Mouse (Mus musculus) naive thymus-derived CD4-positive, alpha-beta T cell, adult 2 months (primary cell): ENCODE data around the gene Carmil1.

Experiments
- DNase-seq: peaks from one replicate; pipeline ENCODE4 v3.0.0-alpha.2; 2011; ENCODE audit warnings: low read depth

Carmil1 gene

GRCm38 (mm10) chr13:24211229-24211628 is 69.4 kb downstream of the Carmil1 start:
- DNase-seq: no peak

GRCm38 (mm10) chr13:24206097-24206496 is 74.5 kb downstream of the Carmil1 start:
- no peak for DNase-seq

GRCm38 (mm10) chr13:24202314-24202713 is 78.3 kb downstream of the Carmil1 start:
- no peak for DNase-seq

GRCm38 (mm10) chr13:24199861-24200543 is 80.6 kb downstream of the Carmil1 start:
- no peak for DNase-seq

GRCm38 (mm10) chr13:24198396-24198924 is 82.1 kb downstream of the Carmil1 start:
- no peak for DNase-seq

GRCm38 (mm10) chr13:24195371-24195770 is 85.2 kb downstream of the Carmil1 start:
- DNase-seq: no peak

- no peak for DNase-seq
Observed at GRCm38 (mm10) chr13:24194018-24194417, 86.6 kb downstream of the Carmil1 start.

GRCm38 (mm10) chr13:24190875-24191663 is 89.5 kb downstream of the Carmil1 start:
- DNase-seq: no peak

- DNase-seq: no peak
Observed at GRCm38 (mm10) chr13:24187026-24187425, 93.6 kb downstream of the Carmil1 start.

- DNase-seq: no peak
Observed at GRCm38 (mm10) chr13:24185641-24186040, 95.0 kb downstream of the Carmil1 start.

GRCm38 (mm10) chr13:24182878-24183277 is 97.7 kb downstream of the Carmil1 start:
- DNase-seq: no peak

- DNase-seq: no peak
Observed at GRCm38 (mm10) chr13:24179538-24179937, 101.1 kb downstream of the Carmil1 start.

GRCm38 (mm10) chr13:24177600-24177999 is 103.0 kb downstream of the Carmil1 start:
- no peak for DNase-seq

GRCm38 (mm10) chr13:24176835-24177234 is 103.8 kb downstream of the Carmil1 start:
- no peak for DNase-seq

GRCm38 (mm10) chr13:24169658-24170057 is 110.9 kb downstream of the Carmil1 start:
- DNase-seq: no peak

- DNase-seq: no peak
Observed at GRCm38 (mm10) chr13:24163368-24163767, 117.2 kb downstream of the Carmil1 start.

- no peak for DNase-seq
Observed at GRCm38 (mm10) chr13:24161105-24161504, 119.5 kb downstream of the Carmil1 start.

GRCm38 (mm10) chr13:24159972-24160371 is 120.6 kb downstream of the Carmil1 start:
- no peak for DNase-seq

- no peak for DNase-seq
Observed at GRCm38 (mm10) chr13:24159190-24159965, 121.2 kb downstream of the Carmil1 start.

GRCm38 (mm10) chr13:24157560-24158011 is 123.0 kb downstream of the Carmil1 start:
- no peak for DNase-seq

GRCm38 (mm10) chr13:24155190-24155589 is 125.4 kb downstream of the Carmil1 start:
- DNase-seq: no peak
